Mouse (Mus musculus): ENCODE results near the gene Afmid. TPM values are rescaled to one million over a fixed set of nuclear protein-coding genes. Genes with fewer than 3 reads are reported as not detected.

Gene Afmid
- polyA plus RNA-seq, 1 experiment from 2014 or later = 2.4 TPM

- Histone ChIP-seq H3K4me2 (replicated peaks; ENCODE audit: low read depth, low read length) (no peak overlapping the region), H3K4me3 (ENCODE audit: low read depth, low read length) (no peak overlapping the region), H3K27me3 (replicated peaks; ENCODE audit: insufficient read depth, low read length) (no peaks in the 10 kb centered on the region), H3K27ac (ENCODE audit: low read length) (no peak overlapping the region), H3K9me3 (ENCODE audit: low read length) (no peaks in the 10 kb centered on the region), H3K36me3 (ENCODE audit: insufficient read depth, low read length) (no peaks in the 10 kb centered on the region), H3K9ac (replicated peaks; ENCODE audit: low read depth) (no peak overlapping the region), H3K4me1 (ENCODE audit: insufficient read depth, low read depth, low read length) (no peaks in the 10 kb centered on the region)
- DNase-seq (ENCODE audit: low spot score) (no peak), ATAC-seq (no peak)
- no peak for TF ChIP-seq CTCF (IDR thresholded peaks at IDR 0.05)
- TF ChIP-seq EP300 (IDR thresholded peaks at IDR 0.05) = no peak
- 14% methylated on average over 2 of the region's 2 CpGs for WGBS
These were observed 27.6 kb upstream of the Afmid start for GRCm38 (mm10) chr11:117798160-117798541.

- no peaks in the 10 kb centered on the region for H3K4me1 ChIP-seq (ENCODE audit: insufficient read depth, low read depth, low read length)
- TF ChIP-seq EP300 (IDR thresholded peaks at IDR 0.05) = no peak
- TF ChIP-seq CTCF (IDR thresholded peaks at IDR 0.05) = no peak
- H3K4me3 ChIP-seq (ENCODE audit: low read depth, low read length) = no peak overlapping the region
- no peak overlapping the region for H3K9ac ChIP-seq (replicated peaks; ENCODE audit: low read depth)
- no peak overlapping the region for H3K4me2 ChIP-seq (replicated peaks; ENCODE audit: low read depth, low read length)
- ATAC-seq = no peak
- WGBS = 59% methylated on average over 5 of the region's 5 CpGs
- no peaks in the 10 kb centered on the region for H3K27me3 ChIP-seq (replicated peaks; ENCODE audit: insufficient read depth, low read length)
- DNase-seq (ENCODE audit: low spot score) = no peak
- no peak overlapping the region for H3K27ac ChIP-seq (ENCODE audit: low read length)
- no peaks in the 10 kb centered on the region for H3K36me3 ChIP-seq (ENCODE audit: insufficient read depth, low read length)
- H3K9me3 ChIP-seq (ENCODE audit: low read length) = no peaks in the 10 kb centered on the region
These were observed 26.6 kb upstream of the Afmid start for GRCm38 (mm10) chr11:117799174-117799573.

DNA sequence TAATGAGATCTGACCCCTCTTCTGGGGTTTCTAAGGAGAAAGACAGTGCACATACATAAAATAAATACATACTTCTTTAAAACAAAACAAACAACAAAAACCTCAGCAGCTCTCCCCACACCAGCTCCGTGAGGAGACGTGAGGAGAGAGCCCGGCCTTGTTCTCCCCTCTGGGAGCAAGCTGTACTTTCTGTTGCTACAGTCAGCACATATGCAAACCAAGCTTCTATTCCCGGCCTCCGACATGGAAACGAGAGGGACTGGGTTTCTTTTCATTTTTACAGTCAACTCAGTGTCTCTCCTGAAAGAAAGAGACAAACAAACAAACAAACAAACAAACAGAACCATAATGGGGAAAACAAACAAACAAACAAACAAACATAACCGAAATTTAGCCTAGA is 25.7 kb upstream of the Afmid start:
- WGBS = 79% methylated on average over 7 of the region's 7 CpGs
- Histone ChIP-seq H3K4me1 (ENCODE audit: insufficient read depth, low read depth, low read length) (no peaks in the 10 kb centered on the region), H3K4me2 (replicated peaks; ENCODE audit: low read depth, low read length) (no peak overlapping the region), H3K27me3 (replicated peaks; ENCODE audit: insufficient read depth, low read length) (no peaks in the 10 kb centered on the region), H3K36me3 (ENCODE audit: insufficient read depth, low read length) (no peaks in the 10 kb centered on the region), H3K9me3 (ENCODE audit: low read length) (no peaks in the 10 kb centered on the region), H3K9ac (replicated peaks; ENCODE audit: low read depth) (no peak overlapping the region), H3K27ac (ENCODE audit: low read length) (no peak overlapping the region), H3K4me3 (ENCODE audit: low read depth, low read length) (no peak overlapping the region)
- DNase-seq (ENCODE audit: low spot score) = no peak
- no peak for ATAC-seq
- TF ChIP-seq CTCF (IDR thresholded peaks at IDR 0.05) (no peak), EP300 (IDR thresholded peaks at IDR 0.05) (no peak)

GRCm38 (mm10) chr11:117801650-117802049 is 24.1 kb upstream of the Afmid start:
- H3K27me3 ChIP-seq (replicated peaks; ENCODE audit: insufficient read depth, low read length) = no peaks in the 10 kb centered on the region
- no peaks in the 10 kb centered on the region for H3K4me1 ChIP-seq (ENCODE audit: insufficient read depth, low read depth, low read length)
- no peak for TF ChIP-seq CTCF (IDR thresholded peaks at IDR 0.05)
- no peak for TF ChIP-seq EP300 (IDR thresholded peaks at IDR 0.05)
- H3K36me3 ChIP-seq (ENCODE audit: insufficient read depth, low read length) = no peaks in the 10 kb centered on the region
- H3K9ac ChIP-seq (replicated peaks; ENCODE audit: low read depth) = no peak overlapping the region
- no peak overlapping the region for H3K4me3 ChIP-seq (ENCODE audit: low read depth, low read length)
- no peak overlapping the region for H3K27ac ChIP-seq (ENCODE audit: low read length)
- H3K9me3 ChIP-seq (ENCODE audit: low read length) = no peaks in the 10 kb centered on the region
- DNase-seq (ENCODE audit: low spot score) (no peak), ATAC-seq (no peak)
- WGBS = 63% methylated on average over 7 of the region's 7 CpGs
- H3K4me2 ChIP-seq (replicated peaks; ENCODE audit: low read depth, low read length) = no peak overlapping the region

DNA sequence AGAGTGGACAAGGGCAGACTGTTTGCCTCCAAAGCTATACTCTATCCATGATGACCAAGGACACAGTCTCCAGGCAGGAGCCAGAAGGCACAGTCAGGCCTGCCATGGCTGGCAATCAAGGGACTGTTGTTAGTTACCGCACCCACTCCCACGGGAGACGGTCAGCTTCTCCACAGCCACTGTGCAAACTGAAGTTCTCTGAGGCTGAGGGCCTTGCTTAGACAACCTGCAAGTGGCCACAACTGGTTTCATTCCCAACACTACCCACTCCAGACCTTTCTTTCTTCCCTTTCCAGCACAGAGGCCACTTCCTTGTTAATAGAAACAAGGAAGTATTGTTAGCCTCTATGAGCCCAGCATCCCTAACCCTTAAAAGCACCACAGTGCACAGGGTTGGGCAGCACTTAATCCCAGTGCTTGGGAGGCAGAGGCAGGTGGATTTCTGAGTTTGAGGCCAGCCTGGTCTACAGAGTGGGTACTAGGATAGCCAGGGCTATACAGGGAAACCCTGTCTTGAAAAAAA is 22.5 kb upstream of the Afmid start:
- H3K27ac ChIP-seq (ENCODE audit: low read length) = no peak overlapping the region
- 72% methylated on average over 3 of the region's 3 CpGs for WGBS
- no peak for TF ChIP-seq EP300 (IDR thresholded peaks at IDR 0.05)
- TF ChIP-seq CTCF (IDR thresholded peaks at IDR 0.05) = no peak
- H3K36me3 ChIP-seq (ENCODE audit: insufficient read depth, low read length) = no peaks in the 10 kb centered on the region
- no peak for ATAC-seq
- H3K9ac ChIP-seq (replicated peaks; ENCODE audit: low read depth) = no peak overlapping the region
- H3K4me1 ChIP-seq (ENCODE audit: insufficient read depth, low read depth, low read length) = no peaks in the 10 kb centered on the region
- no peaks in the 10 kb centered on the region for H3K9me3 ChIP-seq (ENCODE audit: low read length)
- no peaks in the 10 kb centered on the region for H3K27me3 ChIP-seq (replicated peaks; ENCODE audit: insufficient read depth, low read length)
- no peak overlapping the region for H3K4me3 ChIP-seq (ENCODE audit: low read depth, low read length)
- no peak for DNase-seq (ENCODE audit: low spot score)
- no peak overlapping the region for H3K4me2 ChIP-seq (replicated peaks; ENCODE audit: low read depth, low read length)

DNA sequence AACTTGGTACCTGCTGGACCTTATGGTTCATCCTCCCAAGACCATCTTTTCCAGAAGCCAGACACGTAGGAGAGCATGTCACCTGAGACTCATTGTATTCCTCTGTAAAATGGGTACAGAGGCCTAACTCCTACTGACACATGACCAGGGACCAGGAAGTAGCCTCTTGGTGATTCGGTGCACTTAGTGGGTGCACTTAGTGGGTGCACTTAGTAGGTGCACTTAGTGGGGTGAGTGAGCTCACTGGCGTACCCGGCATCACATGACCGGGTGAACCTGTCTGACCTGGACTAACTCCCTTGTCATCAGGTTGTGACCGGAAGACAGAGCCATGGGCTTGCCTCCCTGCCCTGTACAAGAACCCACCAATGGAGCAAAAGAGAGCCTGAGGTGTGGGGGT is 18.9 kb upstream of the Afmid start:
- DNase-seq (ENCODE audit: low spot score) (no peak), ATAC-seq (no peak)
- H3K4me3 ChIP-seq (ENCODE audit: low read depth, low read length) = no peak overlapping the region
- no peak overlapping the region for H3K27ac ChIP-seq (ENCODE audit: low read length)
- no peak overlapping the region for H3K9ac ChIP-seq (replicated peaks; ENCODE audit: low read depth)
- 90% methylated on average over 6 of the region's 6 CpGs for WGBS
- H3K9me3 ChIP-seq (ENCODE audit: low read length) = no peaks in the 10 kb centered on the region
- no peaks in the 10 kb centered on the region for H3K27me3 ChIP-seq (replicated peaks; ENCODE audit: insufficient read depth, low read length)
- no peak overlapping the region for H3K4me2 ChIP-seq (replicated peaks; ENCODE audit: low read depth, low read length)
- H3K4me1 ChIP-seq (ENCODE audit: insufficient read depth, low read depth, low read length) = peaks cover 8% of the 10 kb centered on the region; the same call in 1 of the 2 replicates
- TF ChIP-seq CTCF (IDR thresholded peaks at IDR 0.05) (no peak), EP300 (IDR thresholded peaks at IDR 0.05) (no peak)
- H3K36me3 ChIP-seq (ENCODE audit: insufficient read depth, low read length) = no peaks in the 10 kb centered on the region

Data from lung, postnatal 0 days (tissue).